Mouse (Mus musculus): ENCODE measurements around the gene Dctd.

- TF ChIP-seq CTCF (IDR thresholded peaks at IDR 0.05; ENCODE audit: extremely low read depth, insufficient read depth, low read length), result no peak
- TF ChIP-seq POLR2A (IDR thresholded peaks at IDR 0.05; ENCODE audit: extremely low read depth, insufficient read depth, low read length), result no peak
Observed at GRCm38 (mm10) chr8:48137651-48137937, 38.7 kb downstream of the Dctd start.

All from cortical plate, adult 2 months (tissue).